Mouse (Mus musculus): ENCODE measurements around the gene Slc35f1.

DNA sequence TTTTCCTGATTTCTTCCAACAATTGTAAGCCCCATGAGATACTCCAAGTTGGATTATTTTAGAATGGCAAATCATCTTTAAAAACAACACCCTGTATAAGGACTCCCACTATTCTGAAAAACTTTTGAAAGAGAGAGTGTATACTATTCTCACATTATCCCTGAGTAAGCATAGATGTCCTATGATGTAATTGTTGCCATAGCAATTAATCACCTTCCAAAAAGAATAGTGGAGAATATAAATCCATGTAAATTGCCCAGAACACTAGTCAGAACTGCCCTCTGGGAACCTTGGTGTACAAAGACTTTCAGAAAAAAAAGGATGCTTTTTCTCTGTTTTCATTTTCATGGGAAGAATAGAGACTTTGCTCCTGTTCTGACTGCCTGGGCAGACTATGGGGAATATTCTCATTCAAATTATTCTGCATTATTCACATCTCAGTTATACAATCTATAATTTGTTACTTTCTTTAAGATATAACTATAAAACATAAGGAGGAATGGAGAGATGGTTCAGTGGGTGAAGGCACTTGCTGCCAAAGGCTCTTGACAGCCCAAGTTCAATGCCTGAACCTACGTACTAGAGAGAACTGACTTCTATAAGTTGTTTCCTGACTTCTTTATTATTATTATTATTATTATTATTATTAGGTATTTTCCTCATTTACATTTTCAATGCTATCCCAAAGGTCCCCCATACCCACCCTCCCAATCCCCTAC is 28.0 kb downstream of the Slc35f1 start:
- TF ChIP-seq CTCF (IDR thresholded peaks at IDR 0.05 in 2 of 3, conservative IDR thresholded peaks at IDR 0.05 in 1 of 3; ENCODE audit: control insufficient read depth in 1 of 3, insufficient read depth in 1 of 3, low read depth in 2 of 3, low read length in 3 of 3, poor library complexity in 1 of 3, severe bottlenecking in 1 of 3) (no peak), ZMIZ1 (IDR thresholded peaks at IDR 0.05; ENCODE audit: low read depth, low read length) (no peak), EP300 (IDR thresholded peaks at IDR 0.05; ENCODE audit: low read depth in 1 of 2, low read length in 2 of 2) (no peak)

Data from MEL (cell line).